ENCODE assay signal across 8 mouse cellular contexts in genomic region chr7:44262791-44263643, GRCm38 (mm10). TPM values are rescaled to one million over a fixed set of nuclear protein-coding genes. Genes with fewer than 3 reads are reported as not detected.
A peak's percentile ranks its signal among the peaks of the same experiment; 100 is the strongest.
DNase-seq lines count a peak whose midpoint lies in the region; ATAC-seq and TF ChIP-seq lines count a peak whose summit lies in the region.

No protein-coding gene starts in this region.

- no peaks in the 10 kb centered on the region for H3K36me3 ChIP-seq in heart, embryonic 11.5 days (ENCODE audit: control insufficient read depth, insufficient read depth, low read length)
- H3K36me3 ChIP-seq in kidney, embryonic 15.5 days = no peaks in the 10 kb centered on the region
- H3K36me3 ChIP-seq in limb, embryonic 15.5 days = no peaks in the 10 kb centered on the region

- H3K27ac ChIP-seq in heart, embryonic 11.5 days (ENCODE audit: low read depth, low read length) = no peak overlapping the region
- no peak overlapping the region for H3K27ac ChIP-seq in kidney, embryonic 15.5 days
- no peak overlapping the region for H3K27ac ChIP-seq in limb, embryonic 15.5 days

- no peak overlapping the region for H3K9ac ChIP-seq in heart, embryonic 11.5 days (ENCODE audit: low read depth, low read length)
- H3K9ac ChIP-seq in kidney, embryonic 15.5 days = 0 out of 2 replicates have a peak overlapping the region, but pooled peaks have one; percentile 5
- no peak overlapping the region for H3K9ac ChIP-seq in limb, embryonic 15.5 days

- H3K4me2 ChIP-seq in heart, embryonic 11.5 days = peak overlapping the region; percentile 45
- peak overlapping the region; percentile 59 for H3K4me2 ChIP-seq in kidney, embryonic 15.5 days
- peak overlapping the region; percentile 38 for H3K4me2 ChIP-seq in limb, embryonic 15.5 days

- TF ChIP-seq CTCF in brain, embryonic 14.5 days (IDR thresholded peaks at IDR 0.05; ENCODE audit: borderline replicate concordance, extremely low read depth, insufficient read depth, insufficient read length) = peak; percentile 97

- no peak for TF ChIP-seq POLR2A in brain, embryonic 14.5 days (IDR thresholded peaks at IDR 0.05; ENCODE audit: borderline replicate concordance, extremely low read depth, insufficient read depth, insufficient read length, poor library complexity, severe bottlenecking)

- ATAC-seq in erythroid progenitor cell, adult 5-6 weeks (replicated peaks; ENCODE audit: low FRiP score, poor library complexity, severe bottlenecking) = peak; percentile 87
- ATAC-seq in heart, embryonic 11.5 days (replicated peaks; ENCODE audit: insufficient number of reproducible peaks, low FRiP score, low TSS enrichment) = 0 out of 2 replicates have a peak, but pooled peaks have one; percentile 24
- ATAC-seq in kidney, embryonic 15.5 days (replicated peaks; ENCODE audit: low FRiP score) = peak; percentile 63
- ATAC-seq in limb, embryonic 15.5 days (ENCODE audit: insufficient number of reproducible peaks, low FRiP score, low TSS enrichment, low read depth) = peak; percentile 54; the same call in 1 of the 2 replicates

- peaks cover 30% of the 10 kb centered on the region for H3K27me3 ChIP-seq in heart, embryonic 11.5 days (ENCODE audit: control insufficient read depth, insufficient read depth, low read length)
- H3K27me3 ChIP-seq in kidney, embryonic 15.5 days = peaks cover 32% of the 10 kb centered on the region
- peaks cover 36% of the 10 kb centered on the region for H3K27me3 ChIP-seq in limb, embryonic 15.5 days

- 4% methylated on average over 34 of the region's 34 CpGs for whole genome bisulfite sequencing in heart, embryonic 11.5 days (ENCODE audit: insufficient replicate concordance)
- WGBS in kidney, embryonic 15.5 days = 3% methylated on average over 34 of the region's 34 CpGs
- WGBS in limb, embryonic 15.5 days = 2% methylated on average over 34 of the region's 34 CpGs

- DNase-seq in CD4-positive helper T cell, adult 2 months (ENCODE audit: low read depth, low spot score) = peak; percentile 88
- peak; percentile 97 for DNase-seq in brain, embryonic 14.5 days (ENCODE audit: low read depth)
- peak; percentile 72 to 85 for DNase-seq in monocyte, adult 2 months (ENCODE audit: low read depth in 1 of 2, low spot score in 2 of 2)
- peak; percentile 84 to 90 for DNase-seq in spleen, postnatal 36 days (ENCODE audit: low spot score in 2 of 2)

- H3K4me3 ChIP-seq in heart, embryonic 11.5 days (ENCODE audit: low read depth, low read length) = no peak overlapping the region; the same call in 1 of the 2 replicates
- peak overlapping the region; percentile 28 for H3K4me3 ChIP-seq in kidney, embryonic 15.5 days (replicated peaks)
- peak overlapping the region; percentile 17 for H3K4me3 ChIP-seq in limb, embryonic 15.5 days

- no peaks in the 10 kb centered on the region for H3K9me3 ChIP-seq in heart, embryonic 11.5 days (replicated peaks; ENCODE audit: control insufficient read depth, low read length)
- H3K9me3 ChIP-seq in kidney, embryonic 15.5 days (replicated peaks) = no peaks in the 10 kb centered on the region
- no peaks in the 10 kb centered on the region for H3K9me3 ChIP-seq in limb, embryonic 15.5 days

- H3K4me1 ChIP-seq in heart, embryonic 11.5 days (ENCODE audit: control insufficient read depth, insufficient read depth, low read length) = no peaks in the 10 kb centered on the region
- H3K4me1 ChIP-seq in kidney, embryonic 15.5 days = peaks cover 6% of the 10 kb centered on the region
- H3K4me1 ChIP-seq in limb, embryonic 15.5 days = peaks cover 7% of the 10 kb centered on the region; the same call in 1 of the 2 replicates

RNA-seq across cellular contexts. Expression of gene Gm15517, which starts 1.8 kb away (rescaled TPM):
- 1.0 and 1.2 TPM in 2 replicates for polyA plus RNA-seq in brain, embryonic 14.5 days (2012; rRNA removed)
- not detected in 2 replicates for total RNA-seq in erythroid progenitor cell, adult 5-6 weeks (2015; ENCODE audit: low replicate concordance)
- total RNA-seq in erythroid progenitor cell, adult 5-6 weeks (2017; ENCODE audit: low replicate concordance) = not detected in 2 replicates
- not detected in 2 replicates for polyA plus RNA-seq in heart, embryonic 11.5 days (2014; fragmentation: Nextera tagmentation; extraction: Ambion mirVana)
- polyA plus RNA-seq in kidney, embryonic 15.5 days (2015; fragmentation: Nextera tagmentation; extraction: Ambion mirVana) = not detected in 2 replicates
- not detected in 2 replicates for polyA plus RNA-seq in limb, embryonic 15.5 days (2015; fragmentation: Nextera tagmentation; extraction: Ambion mirVana)

RNA-seq across cellular contexts. Expression of gene Acp4, which starts 5.8 kb away (rescaled TPM):
- polyA plus RNA-seq in brain, embryonic 14.5 days (2012; rRNA removed) = not detected in 2 replicates
- total RNA-seq in erythroid progenitor cell, adult 5-6 weeks (2015; ENCODE audit: low replicate concordance) = not detected in 2 replicates
- not detected in 2 replicates for total RNA-seq in erythroid progenitor cell, adult 5-6 weeks (2017; ENCODE audit: low replicate concordance)
- not detected in 2 replicates for polyA plus RNA-seq in heart, embryonic 11.5 days (2014; fragmentation: Nextera tagmentation; extraction: Ambion mirVana)
- 0.13 and 0.21 TPM in 2 replicates for polyA plus RNA-seq in kidney, embryonic 15.5 days (2015; fragmentation: Nextera tagmentation; extraction: Ambion mirVana)
- 0.33 and 0.83 TPM in 2 replicates for polyA plus RNA-seq in limb, embryonic 15.5 days (2015; fragmentation: Nextera tagmentation; extraction: Ambion mirVana)

RNA-seq across cellular contexts. Expression of gene 2410002F23Rik, which starts 16.5 kb away (rescaled TPM):
- polyA plus RNA-seq in brain, embryonic 14.5 days (2012; rRNA removed) = 270 and 344 TPM in 2 replicates
- 16.6 and 17.6 TPM in 2 replicates for total RNA-seq in erythroid progenitor cell, adult 5-6 weeks (2015; ENCODE audit: low replicate concordance)
- total RNA-seq in erythroid progenitor cell, adult 5-6 weeks (2017; ENCODE audit: low replicate concordance) = 9.2 and 11.4 TPM in 2 replicates
- polyA plus RNA-seq in heart, embryonic 11.5 days (2014; fragmentation: Nextera tagmentation; extraction: Ambion mirVana) = 61.5 and 76.0 TPM in 2 replicates
- 159 and 163 TPM in 2 replicates for polyA plus RNA-seq in kidney, embryonic 15.5 days (2015; fragmentation: Nextera tagmentation; extraction: Ambion mirVana)
- polyA plus RNA-seq in limb, embryonic 15.5 days (2015; fragmentation: Nextera tagmentation; extraction: Ambion mirVana) = 163 and 183 TPM in 2 replicates

RNA-seq across cellular contexts. Expression of gene 1700028J19Rik, which starts 16.5 kb away (rescaled TPM):
- 1.5 and 2.1 TPM in 2 replicates for polyA plus RNA-seq in brain, embryonic 14.5 days (2012; rRNA removed)
- total RNA-seq in erythroid progenitor cell, adult 5-6 weeks (2015; ENCODE audit: low replicate concordance) = not detected in 2 replicates
- total RNA-seq in erythroid progenitor cell, adult 5-6 weeks (2017; ENCODE audit: low replicate concordance) = 0.90 and 2.2 TPM in 2 replicates
- 0.68 and 1.7 TPM in 2 replicates for polyA plus RNA-seq in heart, embryonic 11.5 days (2014; fragmentation: Nextera tagmentation; extraction: Ambion mirVana)
- 1.1 and 1.7 TPM in 2 replicates for polyA plus RNA-seq in kidney, embryonic 15.5 days (2015; fragmentation: Nextera tagmentation; extraction: Ambion mirVana)
- polyA plus RNA-seq in limb, embryonic 15.5 days (2015; fragmentation: Nextera tagmentation; extraction: Ambion mirVana) = 0.51 and 1.0 TPM in 2 replicates

RNA-seq across cellular contexts. Expression of gene Gm36864, which starts 27.0 kb away (rescaled TPM):
- polyA plus RNA-seq in brain, embryonic 14.5 days (2012; rRNA removed) = not detected in 2 replicates
- total RNA-seq in erythroid progenitor cell, adult 5-6 weeks (2015; ENCODE audit: low replicate concordance) = not detected in 2 replicates
- not detected in 2 replicates for total RNA-seq in erythroid progenitor cell, adult 5-6 weeks (2017; ENCODE audit: low replicate concordance)
- polyA plus RNA-seq in heart, embryonic 11.5 days (2014; fragmentation: Nextera tagmentation; extraction: Ambion mirVana) = not detected in 2 replicates
- polyA plus RNA-seq in kidney, embryonic 15.5 days (2015; fragmentation: Nextera tagmentation; extraction: Ambion mirVana) = not detected in 2 replicates
- polyA plus RNA-seq in limb, embryonic 15.5 days (2015; fragmentation: Nextera tagmentation; extraction: Ambion mirVana) = not detected in 2 replicates

Comparison
In these comparisons a context has a peak if more than half of its experiments do, and no peak if none do; other contexts are left out.
1. ATAC-seq: peak in every context shown above with its lines; median percentile 87 in erythroid progenitor cell, adult 5-6 weeks; 63 in kidney, embryonic 15.5 days; 54 in limb, embryonic 15.5 days; 24 in heart, embryonic 11.5 days.